Mouse (Mus musculus): ENCODE results near the gene Prss53. TPM values are rescaled to one million over a fixed set of nuclear protein-coding genes. Genes with fewer than 3 reads are reported as not detected.
"Not testable (repeated sequence)": the region's sequence is repeated elsewhere in the genome, so short reads cannot be mapped to it uniquely, and the experiment has no call there.

The Prss53 gene
- total RNA-seq, 2 experiments from 2014 or later = 1.9 TPM

DNA sequence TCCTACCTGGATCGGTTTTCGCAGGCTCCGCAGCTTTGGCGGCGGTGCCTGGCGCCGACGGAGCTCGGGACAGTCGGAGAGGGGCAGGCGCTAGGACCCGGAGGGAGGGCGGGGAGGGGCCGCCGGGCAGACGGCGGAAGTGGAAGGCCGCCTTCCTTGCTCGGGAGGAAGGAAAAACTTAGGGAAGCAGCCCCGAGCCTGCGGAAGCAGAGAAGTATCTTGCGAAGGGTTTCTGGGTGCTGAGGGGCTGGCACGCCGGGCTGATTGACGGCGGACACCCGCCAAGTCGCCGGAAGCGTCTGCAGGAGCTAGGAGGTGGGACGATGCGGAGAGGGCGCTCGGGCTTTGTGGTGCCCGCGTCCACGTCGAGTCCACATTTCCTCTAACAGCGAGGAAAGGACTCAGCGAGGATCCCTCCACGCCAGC, 14.7 kb downstream of the Prss53 start, which contains the start of gene Zfp646:
Gene Zfp646 (plus strand): TSS at position 181 of the 426 bp plus-strand sequence.
- DNase-seq (ENCODE audit: low spot score) = peak; percentile 66

- DNase-seq (ENCODE audit: low spot score) = peak; percentile 90
Measured at GRCm38 (mm10) chr7:127875627-127876001, 15.2 kb downstream of the Prss53 start.

GRCm38 (mm10) chr7:127874812-127875626, 15.8 kb downstream of the Prss53 start:
- no peak for DNase-seq (ENCODE audit: low spot score)

- no peak for DNase-seq (ENCODE audit: low spot score)
Measured at GRCm38 (mm10) chr7:127870136-127870821, 20.5 kb downstream of the Prss53 start.

DNA sequence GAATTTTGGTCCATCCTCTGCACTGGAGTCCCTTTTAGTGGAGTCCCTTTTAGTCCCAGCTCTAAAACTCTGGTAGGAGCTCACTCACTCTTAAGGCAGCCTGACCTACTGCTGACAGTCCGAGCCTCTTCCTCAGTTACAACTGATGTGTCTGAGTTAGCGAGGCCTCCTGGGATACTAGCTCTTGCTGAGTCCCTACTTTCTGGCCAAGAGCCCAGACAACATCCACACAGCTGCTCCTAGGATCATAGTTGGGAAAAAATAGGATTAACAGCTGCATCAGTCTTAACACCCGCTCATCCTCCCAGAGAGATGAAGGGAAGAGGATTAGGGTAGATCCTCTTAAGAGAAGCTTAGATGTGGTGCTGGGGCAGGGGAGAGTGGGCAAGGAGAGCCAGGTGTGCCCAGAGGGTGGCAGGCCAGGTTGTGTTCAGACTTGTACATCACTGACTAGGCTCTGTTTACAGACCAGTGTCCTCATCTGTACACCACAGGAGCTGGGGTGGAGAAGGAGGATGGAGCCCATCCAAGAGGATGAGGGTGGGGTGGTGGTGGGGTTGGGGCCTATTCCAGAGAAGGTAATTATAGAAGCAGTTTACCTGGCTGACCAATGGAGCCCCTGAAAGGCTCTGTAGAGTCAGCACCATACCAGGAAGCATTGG, 21.5 kb downstream of the Prss53 start:
- DNase-seq (ENCODE audit: low spot score) = peak; percentile 59

DNA sequence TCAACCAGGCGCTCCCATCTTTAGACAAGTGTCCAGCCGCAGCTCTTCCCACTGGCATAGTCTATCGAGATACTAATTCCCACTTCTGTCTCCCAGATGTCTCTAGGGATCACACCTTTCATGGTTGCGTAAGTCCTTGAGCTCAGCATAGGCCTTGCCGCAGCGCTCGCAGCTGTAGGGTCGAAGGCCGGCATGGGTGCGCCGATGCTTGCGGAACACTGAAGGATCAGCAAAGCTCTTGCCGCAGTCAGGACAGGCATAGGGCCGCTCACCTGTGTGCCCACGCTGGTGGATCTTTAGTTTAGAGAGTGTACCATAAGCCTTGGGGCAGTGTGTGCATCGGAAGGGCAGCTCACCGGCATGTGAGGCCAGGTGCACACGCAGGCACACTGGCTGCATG, 23.1 kb downstream of the Prss53 start:
- DNase-seq (ENCODE audit: low spot score) = no peak

- DNase-seq (ENCODE audit: low spot score) = no peak
Measured at GRCm38 (mm10) chr7:127866434-127866833, 24.3 kb downstream of the Prss53 start.

GRCm38 (mm10) chr7:127858258-127858657, 32.5 kb downstream of the Prss53 start:
- no peak for DNase-seq (ENCODE audit: low spot score)

DNA sequence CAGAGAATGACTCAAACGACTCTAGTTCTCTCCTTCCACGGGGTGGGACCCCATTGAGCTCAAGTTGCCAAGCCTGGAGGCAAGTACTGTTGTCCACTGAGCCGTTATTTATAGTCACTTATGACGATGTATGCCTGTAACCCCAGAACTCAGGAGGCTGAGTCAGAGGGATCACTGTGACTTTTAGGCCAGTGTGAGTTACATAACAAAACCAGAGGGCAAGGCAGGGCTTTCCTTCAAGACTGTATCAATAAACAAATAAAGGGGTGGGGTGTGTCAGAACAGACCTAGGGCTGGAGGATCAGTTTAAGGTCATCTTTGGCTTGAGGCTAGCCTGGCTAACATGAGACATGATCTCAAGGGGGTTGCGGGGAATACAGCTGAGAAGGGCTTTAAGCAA, 39.9 kb downstream of the Prss53 start:
- DNase-seq (ENCODE audit: low spot score) = peak; percentile 52

- peak; percentile 26 for DNase-seq (ENCODE audit: low spot score)
Measured at GRCm38 (mm10) chr7:127849973-127850875, 40.5 kb downstream of the Prss53 start.

DNA sequence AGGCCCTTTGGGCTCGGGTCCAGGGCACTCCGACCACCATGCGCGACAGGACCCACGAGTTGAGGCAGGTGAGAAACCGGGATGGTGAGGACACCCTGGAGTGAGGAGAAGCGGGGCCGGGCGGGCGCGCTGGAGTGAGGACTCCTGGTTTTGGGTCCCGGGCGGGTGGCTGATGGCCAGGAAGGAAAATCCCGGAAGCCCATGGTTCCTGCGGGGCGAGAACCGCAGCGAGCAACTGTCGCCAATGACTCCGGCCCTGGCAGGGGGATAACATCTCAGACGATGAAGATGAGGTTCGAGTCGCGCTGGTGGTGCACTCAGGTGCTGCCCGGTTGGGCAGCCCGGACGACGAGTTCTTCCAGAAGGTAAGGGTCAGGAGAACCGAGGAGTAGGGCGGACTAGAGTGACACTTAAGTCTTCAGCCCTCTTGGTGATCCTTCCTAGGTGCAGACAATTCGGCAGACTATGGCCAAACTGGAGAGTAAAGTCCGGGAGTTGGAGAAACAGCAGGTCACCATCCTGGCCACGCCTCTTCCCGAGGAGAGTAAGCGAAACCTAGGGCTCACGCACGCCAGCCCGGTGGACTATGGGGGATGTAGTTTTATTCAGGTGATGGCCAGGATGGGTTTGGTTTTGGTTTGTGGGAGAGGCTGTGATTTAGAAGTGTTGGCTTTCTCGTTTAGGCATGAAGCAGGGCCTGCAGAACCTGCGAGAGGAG, 48.6 kb downstream of the Prss53 start:
- DNase-seq (ENCODE audit: low spot score) = peak; percentile 85

DNA sequence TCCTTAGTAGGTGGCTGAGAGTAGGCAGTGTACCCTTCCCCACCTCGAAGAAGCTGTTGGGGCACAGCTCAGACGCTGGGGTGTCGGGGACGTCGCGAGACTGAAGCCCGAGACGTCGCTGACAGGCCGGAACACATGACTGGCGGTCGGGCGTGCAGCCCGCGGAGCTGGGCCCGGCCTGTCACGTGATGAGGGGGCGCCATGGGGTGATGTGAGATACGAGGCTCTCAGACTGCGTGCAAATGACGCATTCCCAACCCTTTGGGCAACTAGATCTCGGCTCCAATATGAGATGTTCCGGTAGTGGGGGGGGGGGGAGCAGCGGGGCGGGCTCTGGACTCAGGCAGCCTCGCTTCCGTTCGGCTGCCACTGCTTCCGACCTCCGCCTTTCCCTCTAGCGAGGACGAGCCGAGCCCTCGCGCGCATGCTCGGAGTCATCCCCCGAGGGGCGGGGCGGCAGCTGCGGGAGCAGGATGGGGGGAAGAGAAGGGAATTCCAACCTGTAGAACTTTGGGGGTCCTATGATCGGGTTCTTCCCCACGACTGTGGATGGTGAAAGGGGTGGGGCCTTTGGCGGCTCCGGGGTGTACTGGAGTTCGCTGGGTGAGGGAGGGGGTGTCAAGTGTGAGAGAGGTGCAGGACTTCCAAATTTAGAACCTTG, 49.3 kb downstream of the Prss53 start:
- peak; percentile 94 for DNase-seq (ENCODE audit: low spot score)

DNA sequence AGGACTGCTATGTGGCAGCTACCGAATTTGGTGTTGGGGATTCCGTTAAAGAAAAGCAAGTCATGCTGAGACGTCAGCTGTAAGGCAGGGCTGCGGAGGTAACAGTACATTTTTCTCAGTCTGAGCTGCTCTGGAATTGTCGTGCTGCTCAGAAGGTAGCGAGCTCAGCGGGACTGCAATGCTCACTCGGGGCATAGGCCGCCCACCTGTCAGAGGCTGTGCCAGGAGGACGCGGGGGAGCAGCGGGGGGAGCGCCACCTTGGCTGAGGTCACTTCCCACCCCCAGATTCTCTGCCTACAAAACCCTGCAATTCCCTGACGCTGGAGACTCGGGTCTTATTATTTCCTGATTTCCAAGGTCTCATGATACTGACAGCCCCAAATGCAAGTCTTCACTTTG, 49.9 kb downstream of the Prss53 start:
- DNase-seq (ENCODE audit: low spot score) = no peak

GRCm38 (mm10) chr7:127840031-127840430, 50.7 kb downstream of the Prss53 start:
- DNase-seq (ENCODE audit: low spot score) = not testable (repeated sequence)

DNA sequence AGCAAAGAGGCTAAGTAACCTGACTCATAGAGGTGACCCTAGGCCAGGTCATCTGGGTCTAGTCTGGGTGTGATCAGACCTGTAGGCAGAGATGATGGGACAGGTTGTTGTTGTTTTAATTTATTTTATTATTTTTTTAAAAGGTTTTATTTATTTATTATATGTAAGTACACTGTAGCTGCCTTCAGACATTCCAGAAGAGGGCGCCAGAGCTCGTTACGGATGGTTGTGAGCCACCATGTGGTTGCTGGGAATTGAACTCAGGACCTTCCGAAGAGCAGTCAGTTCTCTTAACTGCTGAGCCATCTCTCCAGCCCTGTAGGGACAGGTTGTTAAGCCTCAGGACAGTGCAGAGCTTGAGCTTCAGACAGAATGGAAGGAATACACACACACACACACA, 52.9 kb downstream of the Prss53 start:
- DNase-seq (ENCODE audit: low spot score) = not testable (repeated sequence)

DNA sequence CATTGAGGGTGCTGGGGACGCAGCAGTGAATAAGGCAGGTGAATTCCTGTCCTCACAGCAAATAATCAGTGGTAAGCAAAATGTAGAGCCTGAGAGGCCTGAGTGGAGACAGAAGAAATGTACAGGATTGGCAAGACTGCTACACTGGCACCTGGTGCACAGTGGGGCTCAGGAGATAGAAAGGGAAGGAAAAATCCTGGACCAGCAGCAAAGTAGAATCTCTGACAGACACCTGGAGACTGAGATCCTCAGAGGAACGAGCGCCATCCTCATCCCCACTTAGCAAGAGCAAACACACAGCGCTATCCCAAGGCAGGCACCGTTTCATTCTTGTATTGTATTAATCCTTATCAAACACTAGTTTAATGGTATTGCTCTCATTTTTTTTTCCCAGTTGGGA, 53.3 kb downstream of the Prss53 start:
- no peak for DNase-seq (ENCODE audit: low spot score)

Data from gastrocnemius, adult 18-20 months (tissue).